Mouse (Mus musculus) lung, embryonic 14.5 days (tissue): ENCODE measurements around the gene 4931409K22Rik. TPM values are rescaled to one million over a fixed set of nuclear protein-coding genes. Genes with fewer than 3 reads are reported as not detected.

ENCODE experiments used
- ATAC-seq: fragments of 200-750 bp; cut with Nextera tagmentation; 2 replicates; pipeline ENCODE4 v1.8.0; 2017; ENCODE audit warnings: mild to moderate bottlenecking, moderate TSS enrichment, moderate library complexity; ENCODE audit not compliant: insufficient read depth
- DNase-seq: peaks from one replicate; pipeline ENCODE4 v3.0.0-alpha.2; 2015
- H3K27ac ChIP-seq: fragments of 300-500 bp; sonication (generic); 2 replicates; pipeline ENCODE4 v1.5.1; 2014; ENCODE audit warnings: low read depth, mild to moderate bottlenecking, moderate library complexity
- H3K27me3 ChIP-seq: fragments of 300-500 bp; sonication (generic); 2 replicates; pipeline ENCODE4 v1.6.1; 2014; ENCODE audit warnings: low read length, control low read depth; ENCODE audit not compliant: insufficient read depth
- H3K36me3 ChIP-seq: fragments of 300-500 bp; sonication (generic); 2 replicates; pipeline ENCODE4 v1.6.1; 2014; ENCODE audit warnings: control low read depth; ENCODE audit not compliant: insufficient read depth
- H3K4me1 ChIP-seq: fragments of 300-500 bp; sonication (generic); 2 replicates; pipeline ENCODE4 v1.6.1; 2014; ENCODE audit warnings: antibody characterized with exemption, control low read depth; ENCODE audit not compliant: insufficient read depth
- H3K4me2 ChIP-seq: fragments of 300-500 bp; sonication (generic); 2 replicates; pipeline ENCODE4 v1.6.1; 2014; ENCODE audit warnings: mild to moderate bottlenecking
- H3K4me3 ChIP-seq: fragments of 300-500 bp; sonication (generic); 2 replicates; pipeline ENCODE4 v1.5.1; 2014; ENCODE audit warnings: low read depth, low read length
- H3K9ac ChIP-seq: fragments of 300-500 bp; sonication (generic); 2 replicates; pipeline ENCODE4 v1.6.1; 2014
- H3K9me3 ChIP-seq: fragments of 300-500 bp; sonication (generic); 2 replicates; pipeline ENCODE4 v1.6.1; 2016; ENCODE audit warnings: low read depth, low read length, control low read depth
- CTCF ChIP-seq: IDR thresholded peaks from 2 replicates; pipeline ENCODE4 v1.5.1; 2016; ENCODE audit warnings: antibody characterized with exemption, low read depth
- WGBS: fragments of 180-500 bp; shearing (Covaris S2); extraction: QIAGEN DNeasy Blood & Tissue Kit; methylation state at CpG from one replicate; pipeline ENCODE4 v1.1.7; 2014; 5-methylcytosine and 5-hydroxymethylcytosine counted together
- polyA plus RNA-seq: library from polyadenylated mRNA; unstranded; fragments of >200 nt; fragmentation: Nextera tagmentation; extraction: Ambion mirVana; gene quantifications from 2 replicates; pipeline ENCODE4 v1.2.1, GENCODE M21; 2014

4931409K22Rik gene
- polyA plus RNA-seq, 1 experiment from 2014 or later = not detected

- H3K4me3 ChIP-seq = no peak overlapping the region
- no peak for DNase-seq
- no peak overlapping the region for H3K4me2 ChIP-seq
- WGBS = 85% methylated on average over 10 of the region's 10 CpGs
- peaks cover 4% of the 10 kb centered on the region; the same call in 1 of the 2 replicates for H3K4me1 ChIP-seq
- ATAC-seq = no peak
- no peak overlapping the region for H3K27ac ChIP-seq
- no peak overlapping the region; the same call in 1 of the 2 replicates for H3K9ac ChIP-seq
- H3K9me3 ChIP-seq = no peaks in the 10 kb centered on the region
- TF ChIP-seq CTCF = no peak
- H3K36me3 ChIP-seq = peaks cover 52% of the 10 kb centered on the region
- H3K27me3 ChIP-seq = no peaks in the 10 kb centered on the region
Observed at GRCm38 (mm10) chr5:24593230-24593629, 36.6 kb upstream of the 4931409K22Rik start.

GRCm38 (mm10) chr5:24592471-24593160, 36.0 kb upstream of the 4931409K22Rik start:
- TF ChIP-seq CTCF = no peak
- H3K4me1 ChIP-seq = peaks cover 4% of the 10 kb centered on the region
- no peaks in the 10 kb centered on the region for H3K9me3 ChIP-seq
- 67% methylated on average over 21 of the region's 21 CpGs for WGBS
- H3K4me2 ChIP-seq = peak overlapping the region; percentile 31; the same call in 1 of the 2 replicates
- DNase-seq (no peak), ATAC-seq (no peak)
- H3K27me3 ChIP-seq = no peaks in the 10 kb centered on the region
- H3K27ac ChIP-seq = no peak overlapping the region
- H3K4me3 ChIP-seq = no peak overlapping the region
- H3K9ac ChIP-seq = no peak overlapping the region; the same call in 1 of the 2 replicates
- peaks cover 56% of the 10 kb centered on the region for H3K36me3 ChIP-seq

GRCm38 (mm10) chr5:24591796-24592470, 35.3 kb upstream of the 4931409K22Rik start:
- Histone ChIP-seq H3K27ac (no peak overlapping the region), H3K4me3 (no peak overlapping the region), H3K27me3 (no peaks in the 10 kb centered on the region), H3K9ac (no peak overlapping the region), H3K4me2 (peak overlapping the region; percentile 31), H3K4me1 (peaks cover 8% of the 10 kb centered on the region), H3K9me3 (no peaks in the 10 kb centered on the region), H3K36me3 (peaks cover 56% of the 10 kb centered on the region)
- DNase-seq (peak; percentile 35), ATAC-seq (no peak)
- TF ChIP-seq CTCF = no peak
- 55% methylated on average over 24 of the region's 24 CpGs for WGBS

GRCm38 (mm10) chr5:24591268-24591721, 34.7 kb upstream of the 4931409K22Rik start:
- Histone ChIP-seq H3K4me3 (no peak overlapping the region), H3K27ac (no peak overlapping the region; the same call in 1 of the 2 replicates)
- TF ChIP-seq CTCF = no peak

GRCm38 (mm10) chr5:24589511-24590500, 33.2 kb upstream of the 4931409K22Rik start:
- ATAC-seq (no peak), DNase-seq (no peak)
- no peaks in the 10 kb centered on the region for H3K27me3 ChIP-seq
- no peaks in the 10 kb centered on the region for H3K9me3 ChIP-seq
- peaks cover 8% of the 10 kb centered on the region; the same call in 1 of the 2 replicates for H3K4me1 ChIP-seq
- H3K4me3 ChIP-seq = no peak overlapping the region
- no peak overlapping the region for H3K4me2 ChIP-seq
- peaks cover 51% of the 10 kb centered on the region for H3K36me3 ChIP-seq
- no peak overlapping the region for H3K27ac ChIP-seq
- no peak for TF ChIP-seq CTCF
- no peak overlapping the region for H3K9ac ChIP-seq
- WGBS = 89% methylated on average over 20 of the region's 20 CpGs

More at GRCm38 (mm10) chr5:24591268-24591721, 34.7 kb upstream of the 4931409K22Rik start:
- Histone ChIP-seq H3K9me3 (no peaks in the 10 kb centered on the region), H3K4me2 (peak overlapping the region; percentile 31), H3K27me3 (no peaks in the 10 kb centered on the region), H3K4me1 (peaks cover 8% of the 10 kb centered on the region; the same call in 1 of the 2 replicates), H3K9ac (no peak overlapping the region), H3K36me3 (peaks cover 56% of the 10 kb centered on the region)
- WGBS = 38% methylated on average over 23 of the region's 23 CpGs
- ATAC-seq (no peak), DNase-seq (peak; percentile 31)

- peak overlapping the region; percentile 92 for H3K4me2 ChIP-seq
- peak overlapping the region; percentile 76 for H3K9ac ChIP-seq
- 11% methylated on average over 4 of the region's 4 CpGs for WGBS
- peak overlapping the region; percentile 76 for H3K4me3 ChIP-seq
- TF ChIP-seq CTCF = no peak
- no peaks in the 10 kb centered on the region for H3K9me3 ChIP-seq
- H3K36me3 ChIP-seq = peaks cover 25% of the 10 kb centered on the region
- 0 out of 2 replicates have a peak, but pooled peaks have one; percentile 15 for ATAC-seq
- peak overlapping the region; percentile 54; the same call in 1 of the 2 replicates for H3K27ac ChIP-seq
- no peaks in the 10 kb centered on the region for H3K27me3 ChIP-seq
- no peak for DNase-seq
- H3K4me1 ChIP-seq = peaks cover 8% of the 10 kb centered on the region; the same call in 1 of the 2 replicates
Observed at GRCm38 (mm10) chr5:24587200-24587577, 30.6 kb upstream of the 4931409K22Rik start.
